Mouse (Mus musculus) layer of hippocampus, adult 9-11 months (tissue): ENCODE measurements at regions not wholly inside any gene's neighbourhood (a gene's known extent, or its start where the extent isn't known, plus 50 kb on each side); places are given as distances from the start of the nearest gene placed in this dataset.
A peak's percentile ranks its signal among the peaks of the same experiment; 100 is the strongest.

Experiments used
- DNase-seq: peaks from one replicate; pipeline ENCODE4 v3.0.0; 2022

DNA sequence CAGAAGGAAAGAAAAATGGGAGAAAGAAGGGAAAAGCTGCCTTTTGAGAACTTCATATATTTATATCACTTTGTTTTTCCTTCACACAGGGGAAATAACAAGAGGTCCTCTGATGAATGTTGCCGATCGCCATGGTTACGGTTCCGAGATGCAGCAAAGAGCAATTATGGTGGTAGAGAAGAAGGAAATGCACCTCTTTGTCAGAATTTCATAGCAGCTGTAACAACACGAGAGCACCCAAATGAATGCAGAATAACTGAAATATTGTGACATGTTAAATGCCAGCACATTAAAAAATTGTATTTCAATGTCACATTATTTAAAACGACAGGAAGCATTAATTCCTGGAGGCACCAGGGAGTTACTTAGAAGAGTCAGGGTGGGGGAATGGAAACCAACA is 279.4 kb downstream of the Mctp2 start:
- peak; percentile 3 for DNase-seq

DNA sequence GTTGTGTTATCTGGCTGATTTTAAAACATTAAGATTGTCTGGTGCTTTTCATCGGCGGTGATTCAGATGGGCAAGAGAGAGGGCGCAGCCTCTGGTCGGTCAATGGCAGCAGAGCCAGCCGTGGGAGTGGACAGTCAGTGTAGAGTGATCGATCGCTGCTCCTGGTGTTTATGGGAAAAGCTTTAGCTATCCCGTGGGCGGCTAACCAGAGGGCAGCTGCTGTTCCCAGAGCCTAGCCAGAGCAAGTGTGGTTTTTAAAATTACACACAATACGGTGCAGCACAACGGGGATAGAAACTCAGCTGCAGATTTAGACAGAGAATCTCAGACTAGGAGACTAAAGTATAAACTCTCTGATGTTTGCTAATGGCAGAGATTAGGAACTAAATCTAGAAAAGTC is 297.3 kb downstream of the Mctp2 start:
- no peak for DNase-seq

DNA sequence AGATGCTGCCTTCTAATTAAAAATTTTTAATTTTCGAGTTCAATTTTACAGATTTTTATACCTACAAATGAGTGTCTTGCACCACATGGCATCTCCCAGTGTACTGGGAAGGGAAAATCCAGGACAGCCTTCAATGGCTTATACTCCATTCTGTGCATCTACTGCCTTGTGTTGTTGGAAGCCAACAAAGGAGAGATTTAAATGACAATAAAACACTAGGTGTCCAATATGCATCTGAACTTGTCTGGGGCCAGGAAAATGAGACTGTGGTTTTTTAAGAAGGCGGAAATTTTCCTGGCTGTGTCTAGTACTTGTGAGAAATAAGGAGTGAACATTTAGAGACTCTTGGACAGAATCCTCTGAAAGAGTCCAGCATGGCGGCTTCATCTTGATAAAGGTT is 302.1 kb downstream of the Mctp2 start:
- DNase-seq = no peak

DNA sequence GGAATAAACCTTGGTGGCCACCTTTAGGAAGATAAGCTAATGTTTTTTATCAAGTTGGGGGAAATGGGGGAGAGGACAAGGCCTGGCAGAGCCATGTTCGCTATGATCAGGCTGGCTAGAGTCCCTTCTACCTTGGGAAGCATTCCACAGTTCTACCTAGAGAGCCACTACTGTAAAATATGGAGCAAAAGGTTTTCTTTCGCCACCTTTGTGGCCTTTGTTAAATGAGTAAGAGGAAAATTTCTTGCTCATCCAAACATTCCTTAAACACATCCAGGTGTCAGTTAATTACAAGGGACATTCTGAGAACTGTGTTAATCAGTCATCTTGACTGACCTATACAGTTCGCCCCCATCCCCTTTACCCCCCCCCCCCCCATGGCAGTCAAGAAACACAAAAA is 313.9 kb downstream of the Mctp2 start:
- no peak for DNase-seq

DNA sequence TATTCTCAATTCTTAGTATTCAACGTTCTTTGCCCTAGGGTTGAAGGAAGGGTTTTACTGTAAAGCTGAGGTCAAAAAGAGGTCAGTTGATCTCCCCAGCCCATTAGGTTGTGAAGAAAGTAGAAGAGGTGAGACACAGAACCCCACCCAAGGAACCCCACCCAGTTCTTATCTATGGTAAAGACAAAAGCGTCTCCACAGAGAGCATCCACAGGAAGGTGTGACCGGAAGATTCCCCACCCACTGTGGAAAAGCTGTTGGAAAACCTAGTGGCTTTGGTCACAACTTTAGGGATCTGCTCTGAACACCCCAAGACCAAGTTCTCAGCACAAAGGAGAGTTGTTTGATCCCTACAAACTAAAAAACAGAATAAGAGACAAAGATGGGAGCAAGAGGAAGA is 314.6 kb downstream of the Mctp2 start:
- DNase-seq = no peak

- no peak for DNase-seq
Measured at GRCm38 (mm10) chr7:71991206-71991605, 315.2 kb downstream of the Mctp2 start.

DNA sequence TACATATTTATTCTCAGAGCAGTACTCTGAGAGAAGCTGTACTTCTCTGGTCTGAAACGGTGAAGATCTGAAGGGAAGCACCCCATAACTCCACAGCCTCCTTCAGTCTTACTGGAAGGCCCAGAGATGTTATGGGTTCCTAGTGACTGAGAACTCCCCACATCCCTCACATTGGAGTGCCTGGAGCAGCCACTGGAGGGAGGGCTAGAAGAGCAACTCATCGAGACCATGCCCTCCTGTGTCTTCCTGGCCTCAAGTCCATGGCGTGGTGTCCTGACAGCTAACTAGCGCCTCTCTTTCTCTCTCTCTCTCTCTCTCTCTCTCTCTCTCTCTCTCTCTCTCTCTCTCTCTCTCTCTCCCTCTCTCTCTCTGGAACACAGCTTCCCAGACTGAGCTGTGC is 340.4 kb downstream of the Mctp2 start:
- no peak for DNase-seq

GRCm38 (mm10) chr7:71963456-71963855 is 343.0 kb downstream of the Mctp2 start:
- DNase-seq = no peak

- no peak for DNase-seq
Measured at GRCm38 (mm10) chr7:71962851-71963250, 343.6 kb downstream of the Mctp2 start.

- no peak for DNase-seq
Measured at GRCm38 (mm10) chr7:71960453-71961230, 345.8 kb downstream of the Mctp2 start.

DNA sequence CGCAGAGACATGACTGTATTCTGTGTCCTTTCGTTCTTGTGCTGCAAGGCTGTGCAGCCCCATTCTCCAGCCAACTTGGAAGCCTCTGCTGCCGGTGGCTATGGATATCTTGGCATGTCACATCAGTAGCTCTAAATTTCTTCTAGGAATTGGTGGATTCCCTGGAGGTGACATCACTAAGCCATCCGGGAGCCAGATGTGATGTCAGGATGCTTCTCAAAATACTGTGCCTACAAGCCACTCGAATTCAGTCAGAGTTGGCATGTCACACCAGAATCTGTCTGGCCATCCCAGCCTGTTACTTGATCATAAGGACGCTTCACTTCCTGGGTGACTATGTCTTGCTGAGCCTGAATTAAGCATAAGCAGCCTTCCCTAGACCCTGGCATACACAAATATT is 359.9 kb downstream of the Mctp2 start:
- DNase-seq = no peak

DNA sequence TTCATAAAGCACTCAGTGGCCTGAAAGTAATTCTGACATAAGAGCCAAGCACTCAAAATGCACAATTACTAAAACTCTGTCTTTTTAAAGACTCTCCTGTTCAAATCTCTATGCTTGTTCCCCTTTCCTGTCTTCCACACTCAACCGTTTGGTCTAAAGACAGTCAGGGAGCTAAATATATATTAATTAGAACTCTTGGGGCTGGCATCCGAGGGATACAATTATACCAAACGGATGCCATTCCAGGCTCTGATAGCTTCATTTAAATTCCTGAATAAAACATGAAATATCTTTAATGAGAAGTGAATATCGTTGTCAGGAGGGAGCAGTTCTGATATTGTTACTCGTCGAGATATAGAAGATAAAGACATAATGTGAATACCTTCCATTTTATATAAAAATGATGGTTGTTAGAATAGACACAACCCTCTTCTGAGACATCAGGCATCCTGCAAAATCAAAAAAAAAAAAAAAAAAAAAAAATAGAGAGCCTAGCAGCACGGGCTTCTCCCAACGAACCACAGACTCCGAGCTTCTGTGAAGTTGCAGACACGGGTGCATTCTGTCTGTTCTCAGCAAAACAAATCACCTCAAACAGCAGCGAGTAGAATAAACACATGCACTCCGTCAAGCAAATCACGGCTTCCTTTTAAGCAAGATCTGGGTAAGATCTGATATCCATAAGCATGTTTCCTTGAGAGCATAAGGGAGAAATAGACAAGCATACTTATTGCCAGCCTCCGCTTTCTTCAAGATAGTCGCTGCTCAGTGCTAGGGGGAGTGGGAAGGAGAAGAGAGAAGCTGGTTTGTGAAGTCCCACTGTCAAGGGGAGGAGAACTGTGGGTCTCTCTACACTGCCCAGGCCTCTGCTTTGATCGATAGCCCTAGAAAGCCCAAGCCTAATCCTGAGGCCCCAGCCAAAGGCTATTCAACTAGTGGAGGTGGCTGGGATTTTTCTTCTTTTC is 363.0 kb downstream of the Mctp2 start:
- no peak for DNase-seq

DNA sequence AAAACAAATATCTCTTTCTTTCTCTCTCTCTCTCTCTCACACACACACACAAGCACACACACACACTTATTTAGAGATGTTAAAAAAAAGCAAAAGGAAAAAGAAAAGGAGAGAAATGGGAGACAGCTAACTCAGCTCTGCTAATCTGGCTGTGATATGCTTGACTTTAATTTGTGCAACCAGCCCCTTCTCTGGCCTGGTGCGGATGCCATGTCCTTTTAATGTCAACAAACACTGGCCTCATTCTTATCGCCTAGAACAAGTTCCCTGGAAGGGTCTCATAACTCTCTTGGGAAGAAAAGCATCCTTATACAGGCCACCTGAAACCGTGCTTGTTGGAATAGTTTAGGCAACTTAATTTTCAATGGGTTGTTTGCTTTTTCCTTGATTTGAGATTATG is 368.7 kb downstream of the Mctp2 start:
- DNase-seq = no peak

DNA sequence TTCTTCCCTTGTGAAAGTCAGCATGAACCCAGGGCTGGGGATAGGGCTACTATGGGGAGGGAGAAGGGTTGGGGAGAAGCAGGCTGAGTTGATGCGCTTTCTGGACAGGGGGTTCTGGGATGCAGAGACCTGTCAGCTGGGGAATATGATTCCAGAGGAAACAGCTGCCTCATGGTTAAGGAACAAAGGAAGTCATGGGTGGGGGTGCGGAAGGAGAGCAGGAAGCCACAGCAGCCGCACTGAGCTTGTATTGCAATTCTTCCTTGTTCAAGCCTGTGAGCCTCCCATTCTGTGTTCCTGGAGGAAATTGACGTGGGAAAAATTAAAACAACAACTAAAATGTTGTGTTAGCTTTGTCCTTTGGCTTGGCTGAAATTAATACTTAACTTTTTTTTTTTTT is 369.7 kb downstream of the Mctp2 start:
- DNase-seq = no peak
